Comparison of ENCODE assay signal across 26 mouse cellular contexts in genomic region chr6:103944361-103944760, GRCm38 (mm10).
DNase-seq lines count a peak whose midpoint lies in the region; ATAC-seq and TF ChIP-seq lines count a peak whose summit lies in the region.
"Had no signal": no experiment of that assay in that cellular context is flagged by ENCODE, and none has a peak within 500 bp of the region (broad histone marks: within the 10 kb centered on the region; RNA-seq: fewer than 3 reads in every experiment).

No protein-coding gene starts in this region.

- H3K4me1 ChIP-seq in forebrain, embryonic 16.5 days (replicated peaks; ENCODE audit: control insufficient read depth, insufficient read depth, low read length): no peaks in the 10 kb centered on the region
- no peaks in the 10 kb centered on the region for H3K4me1 ChIP-seq in heart, embryonic 12.5 days (replicated peaks)
- no peaks in the 10 kb centered on the region for H3K4me1 ChIP-seq in lung, adult 2 months (ENCODE audit: control insufficient read depth, insufficient read depth, low read length)
- H3K4me1 ChIP-seq: hindbrain, embryonic 10.5 days; hindbrain, embryonic 15.5 days; lung, embryonic 15.5 days; neural tube, embryonic 12.5 days; stomach, embryonic 15.5 days had no signal

- no peak overlapping the region for H3K9ac ChIP-seq in forebrain, embryonic 16.5 days (replicated peaks; ENCODE audit: low read depth, low read length)
- no peak overlapping the region for H3K9ac ChIP-seq in heart, embryonic 12.5 days
- H3K9ac ChIP-seq: hindbrain, embryonic 15.5 days; liver, embryonic 14.5 days; lung, embryonic 15.5 days; neural tube, embryonic 12.5 days; stomach, embryonic 15.5 days had no signal

- DNase-seq in frontal cortex, adult 2 months (ENCODE audit: extremely low spot score in 1 of 2, low spot score in 1 of 2): peak; percentile 35 to 67
- no peak for DNase-seq in frontal cortex, postnatal 14 days (ENCODE audit: low spot score in 2 of 2)
- peak; percentile 13 for DNase-seq in right cerebral cortex, adult 18-20 months
- no peak for DNase-seq in right cerebral cortex, postnatal 14 days
- no peak for DNase-seq in lung, adult 2 months
- DNase-seq: adrenal gland, postnatal 25 days; B cell, adult 2 months; cerebellum, adult 8-10 months; cerebellum, postnatal 36 days; heart, adult 2 months; heart, postnatal 14 days; kidney, adult 11 months; kidney, postnatal 14 days; liver; thymus, postnatal 25 days had no signal

- H3K4me3 ChIP-seq in forebrain, embryonic 16.5 days (replicated peaks; ENCODE audit: low read length): no peak overlapping the region
- no peak overlapping the region for H3K4me3 ChIP-seq in heart, embryonic 12.5 days
- H3K4me3 ChIP-seq in lung, adult 2 months (replicated peaks; ENCODE audit: extremely low read depth, low read depth, low read length): no peak overlapping the region
- H3K4me3 ChIP-seq: heart, adult 2 months; hindbrain, embryonic 10.5 days; hindbrain, embryonic 15.5 days; lung, embryonic 15.5 days; myocyte; neural tube, embryonic 12.5 days; stomach, embryonic 15.5 days had no signal

- H3K27ac ChIP-seq in forebrain, embryonic 16.5 days (ENCODE audit: low read length): no peak overlapping the region
- no peak overlapping the region for H3K27ac ChIP-seq in heart, embryonic 12.5 days (ENCODE audit: poor library complexity, severe bottlenecking)
- H3K27ac ChIP-seq: heart, adult 2 months; hindbrain, embryonic 10.5 days; hindbrain, embryonic 15.5 days; liver, embryonic 14.5 days; lung, embryonic 15.5 days; neural tube, embryonic 12.5 days; stomach, embryonic 15.5 days had no signal

- WGBS in forebrain, embryonic 16.5 days: 40% methylated on average over 2 of the region's 2 CpGs
- 48% methylated on average over 2 of the region's 2 CpGs for WGBS in heart, embryonic 12.5 days
- 39% methylated on average over 2 of the region's 2 CpGs for WGBS in lung, adult 2 months

- no peak for TF ChIP-seq CTCF in lung, adult 2 months (IDR thresholded peaks at IDR 0.05; ENCODE audit: insufficient read depth, low read length)

- H3K27me3 ChIP-seq in forebrain, embryonic 16.5 days (replicated peaks; ENCODE audit: control insufficient read depth, insufficient read depth, low read length): no peaks in the 10 kb centered on the region
- no peaks in the 10 kb centered on the region for H3K27me3 ChIP-seq in heart, embryonic 12.5 days (replicated peaks)
- H3K27me3 ChIP-seq: hindbrain, embryonic 15.5 days; lung, embryonic 15.5 days; neural tube, embryonic 12.5 days; stomach, embryonic 15.5 days had no signal

- TF ChIP-seq POLR2A in lung, adult 2 months (IDR thresholded peaks at IDR 0.05; ENCODE audit: borderline replicate concordance, extremely low read depth, low read depth, low read length): no peak

- H3K4me2 ChIP-seq in forebrain, embryonic 16.5 days (ENCODE audit: low read length): no peak overlapping the region
- no peak overlapping the region for H3K4me2 ChIP-seq in heart, embryonic 12.5 days
- H3K4me2 ChIP-seq: hindbrain, embryonic 15.5 days; lung, embryonic 15.5 days; midbrain, embryonic 11.5 days; neural tube, embryonic 12.5 days; stomach, embryonic 15.5 days had no signal

- peak; percentile 95 for ATAC-seq in forebrain, embryonic 16.5 days
- ATAC-seq in heart, embryonic 12.5 days (ENCODE audit: insufficient number of reproducible peaks, low FRiP score): no peak
- ATAC-seq: inflammation-experienced regulatory T-cells, adult 6 months had no signal

- H3K9me3 ChIP-seq in forebrain, embryonic 16.5 days (ENCODE audit: control insufficient read depth, low read length): no peaks in the 10 kb centered on the region
- no peaks in the 10 kb centered on the region for H3K9me3 ChIP-seq in heart, embryonic 12.5 days (replicated peaks)
- H3K9me3 ChIP-seq: hindbrain, embryonic 10.5 days; hindbrain, embryonic 15.5 days; lung, embryonic 15.5 days; neural tube, embryonic 12.5 days; stomach, embryonic 15.5 days had no signal

- H3K36me3 ChIP-seq in forebrain, embryonic 16.5 days (ENCODE audit: control insufficient read depth, insufficient read depth): no peaks in the 10 kb centered on the region
- H3K36me3 ChIP-seq in heart, embryonic 12.5 days: no peaks in the 10 kb centered on the region
- H3K36me3 ChIP-seq: hindbrain, embryonic 10.5 days; hindbrain, embryonic 15.5 days; lung, embryonic 15.5 days; neural tube, embryonic 12.5 days; stomach, embryonic 15.5 days had no signal

Comparison
In these comparisons a context has a peak if more than half of its experiments do, and no peak if none do; other contexts are left out.
1. DNase-seq: peak in frontal cortex, adult 2 months (2 of 2) and right cerebral cortex, adult 18-20 months (single experiment); none in frontal cortex, postnatal 14 days (0 of 2), right cerebral cortex, postnatal 14 days (single experiment) and lung, adult 2 months (single experiment).